Mouse (Mus musculus) hindlimb bud, embryonic 11.5 days (tissue): ENCODE results near the gene Olfr97.
"Not testable (repeated sequence)": the region's sequence is repeated elsewhere in the genome, so short reads cannot be mapped to it uniquely, and the experiment has no call there.

ENCODE experiments used
- DNase-seq: peaks from one replicate; pipeline ENCODE4 v3.0.0-alpha.2; 2012; ENCODE audit warnings: low read depth, low spot score; ENCODE audit errors: extremely low spot score

Gene Olfr97

GRCm38 (mm10) chr17:37237230-37237629, at the start of gene Olfr97:
TSS of gene Olfr97 (minus strand) at chr17:37237330.
- DNase-seq: not testable (repeated sequence)

GRCm38 (mm10) chr17:37283360-37283759, 46.2 kb upstream of the Olfr97 start, which contains the start of gene Olfr99:
TSS of gene Olfr99 (minus strand) at chr17:37283460.
- no peak for DNase-seq

- DNase-seq: no peak
Measured at GRCm38 (mm10) chr17:37280331-37280730, 43.2 kb upstream of the Olfr97 start.

GRCm38 (mm10) chr17:37276573-37276972, 39.4 kb upstream of the Olfr97 start:
- no peak for DNase-seq

GRCm38 (mm10) chr17:37275626-37276248, 38.6 kb upstream of the Olfr97 start:
- no peak for DNase-seq

GRCm38 (mm10) chr17:37270702-37271092, 33.6 kb upstream of the Olfr97 start:
- no peak for DNase-seq

- DNase-seq: peak; percentile 91
Measured at GRCm38 (mm10) chr17:37270058-37270701, 33.0 kb upstream of the Olfr97 start, which contains the start of gene H2-M3. TSS of gene H2-M3 (plus strand) at chr17:37270220.

GRCm38 (mm10) chr17:37263626-37264025, 26.5 kb upstream of the Olfr97 start, which contains the start of gene Olfr98:
TSS of gene Olfr98 (minus strand) at chr17:37263749.
- no peak for DNase-seq

- no peak for DNase-seq
Measured at GRCm38 (mm10) chr17:37250544-37250943, 13.4 kb upstream of the Olfr97 start.

- no peak for DNase-seq
Measured at GRCm38 (mm10) chr17:37249460-37249859, 12.3 kb upstream of the Olfr97 start.

GRCm38 (mm10) chr17:37246715-37247114, 9.6 kb upstream of the Olfr97 start:
- DNase-seq: no peak

GRCm38 (mm10) chr17:37242198-37242597, 5.1 kb upstream of the Olfr97 start:
- no peak for DNase-seq

GRCm38 (mm10) chr17:37221879-37222278, 15.3 kb downstream of the Olfr97 start:
- no peak for DNase-seq

GRCm38 (mm10) chr17:37219846-37220245, 17.3 kb downstream of the Olfr97 start, which contains the start of gene Olfr96:
TSS of gene Olfr96 (plus strand) at chr17:37220146.
- no peak for DNase-seq

- DNase-seq: no peak
Measured at GRCm38 (mm10) chr17:37218486-37218885, 18.6 kb downstream of the Olfr97 start.

GRCm38 (mm10) chr17:37213018-37213417, 24.1 kb downstream of the Olfr97 start, which contains the start of gene Olfr95:
TSS of gene Olfr95 (minus strand) at chr17:37213118.
- DNase-seq: no peak

- no peak for DNase-seq
Measured at GRCm38 (mm10) chr17:37210884-37211768, 26.0 kb downstream of the Olfr97 start.

- no peak for DNase-seq
Measured at GRCm38 (mm10) chr17:37203917-37204236, 33.3 kb downstream of the Olfr97 start.

- DNase-seq: peak; percentile 81
Measured at GRCm38 (mm10) chr17:37203206-37203916, 33.8 kb downstream of the Olfr97 start.

- no peak for DNase-seq
Measured at GRCm38 (mm10) chr17:37200894-37201293, 36.2 kb downstream of the Olfr97 start, which contains the start of gene Olfr94. TSS of gene Olfr94 (minus strand) at chr17:37200994.
